Mouse (Mus musculus) MN1 (cell line): ENCODE measurements at regions not wholly inside any gene's neighbourhood (a gene's known extent, or its start where the extent isn't known, plus 50 kb on each side); places are given as distances from the start of the nearest gene placed in this dataset.

Experiments
- DNase-seq: peaks from one replicate; pipeline ENCODE4 v3.0.0-alpha.2; 2016; ENCODE audit warnings: low spot score

DNA sequence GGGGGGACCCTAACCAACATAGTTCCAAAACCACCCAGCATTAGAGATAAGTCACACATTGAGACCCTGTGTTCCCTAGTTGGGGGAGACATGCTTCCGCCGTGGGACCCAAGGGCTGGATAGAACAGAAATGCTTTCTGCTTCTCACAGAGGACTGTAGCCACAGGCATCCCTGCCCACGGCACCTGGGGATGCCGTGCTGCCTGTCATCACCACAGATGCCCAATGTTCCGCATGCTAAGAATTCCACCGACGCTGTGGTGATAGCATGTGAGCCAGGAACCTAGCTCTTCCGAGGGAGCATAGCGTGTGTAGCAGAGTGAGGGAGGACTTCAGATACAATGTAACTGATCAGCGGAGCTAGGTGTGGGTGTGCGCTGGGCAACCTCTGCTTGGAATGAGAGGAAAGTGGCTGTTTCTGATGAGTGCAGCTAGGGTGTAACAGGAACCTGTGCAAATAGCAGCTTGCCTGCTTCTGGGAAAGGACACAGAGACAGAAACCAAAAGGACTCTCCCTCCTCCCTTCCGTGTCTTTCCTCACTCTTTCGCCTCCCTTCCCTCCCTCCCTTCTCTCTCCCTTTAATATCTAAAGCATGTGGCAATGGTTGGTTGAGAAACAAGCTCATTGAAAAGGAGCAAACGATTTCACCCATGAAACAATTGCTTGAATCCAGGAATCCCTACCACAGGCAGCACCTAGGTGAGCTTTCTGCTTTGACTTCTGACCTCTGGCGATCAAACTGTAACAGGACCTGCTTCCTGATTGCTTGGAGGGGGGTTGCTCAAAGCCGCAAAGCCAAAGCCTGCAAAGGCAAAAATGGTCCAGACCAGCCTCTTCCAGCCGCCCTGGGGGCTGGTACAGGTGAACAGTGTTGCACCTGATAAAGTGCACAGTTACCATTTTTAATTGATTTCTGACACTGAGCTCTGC lies 102.3 kb downstream of the Gm26897 start:
- no peak for DNase-seq

- no peak for DNase-seq
Observed at GRCm38 (mm10) chr5:111836668-111837234, 103.0 kb downstream of the Gm26897 start.

- no peak for DNase-seq
Observed at GRCm38 (mm10) chr5:111842461-111842860, 108.7 kb downstream of the Gm26897 start.

- DNase-seq: no peak
Observed at GRCm38 (mm10) chr5:111843622-111844239, 110.0 kb downstream of the Gm26897 start.

DNA sequence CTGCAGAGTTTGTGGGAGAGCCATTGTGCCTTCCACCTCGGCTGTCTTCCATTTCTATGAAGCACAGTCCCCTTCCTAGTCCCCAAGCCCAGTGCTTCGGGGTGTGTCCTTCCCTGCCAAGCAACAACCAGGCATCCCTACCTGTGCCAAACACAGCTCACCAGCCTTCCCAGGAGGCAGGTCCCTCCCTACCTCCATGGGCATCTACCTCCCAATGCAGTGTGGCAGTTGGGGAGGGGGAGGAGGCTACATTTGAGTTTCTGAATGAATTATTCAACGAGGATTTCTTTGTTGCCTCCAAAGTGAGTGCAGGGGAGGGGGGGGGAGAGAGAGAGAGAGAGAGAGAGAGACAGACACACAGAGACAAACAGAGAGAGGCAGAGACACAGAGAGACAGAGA lies 110.8 kb downstream of the Gm26897 start:
- no peak for DNase-seq

GRCm38 (mm10) chr5:111848917-111849316 lies 115.2 kb downstream of the Gm26897 start:
- no peak for DNase-seq

DNA sequence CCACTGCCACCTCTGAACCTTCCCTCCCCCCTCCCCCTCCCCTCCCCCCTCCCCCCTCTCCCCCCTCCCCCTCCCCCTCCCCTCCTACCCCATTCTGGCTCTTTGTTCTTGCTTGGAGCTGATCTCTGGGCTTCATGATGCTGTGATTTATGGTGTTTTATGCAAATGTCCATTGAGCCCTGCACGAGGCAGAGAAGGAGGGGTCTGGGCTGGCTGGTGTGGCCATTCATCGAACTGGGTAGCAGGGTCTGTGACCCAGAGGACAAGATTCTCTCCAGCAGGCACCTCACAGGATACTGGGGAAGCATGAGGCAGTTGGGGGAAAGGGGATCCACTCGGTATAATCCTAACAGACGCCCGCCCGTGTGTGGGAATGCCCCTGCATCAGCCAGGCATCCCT lies 119.0 kb downstream of the Gm26897 start:
- no peak for DNase-seq

- DNase-seq: no peak
Observed at GRCm38 (mm10) chr5:111855366-111855765, 121.6 kb downstream of the Gm26897 start.

GRCm38 (mm10) chr5:111857200-111857599 lies 123.5 kb downstream of the Gm26897 start:
- DNase-seq: no peak

GRCm38 (mm10) chr5:111860436-111860835 lies 126.7 kb downstream of the Gm26897 start:
- no peak for DNase-seq

- DNase-seq: no peak
Observed at GRCm38 (mm10) chr5:111862331-111862730, 128.6 kb downstream of the Gm26897 start.

DNA sequence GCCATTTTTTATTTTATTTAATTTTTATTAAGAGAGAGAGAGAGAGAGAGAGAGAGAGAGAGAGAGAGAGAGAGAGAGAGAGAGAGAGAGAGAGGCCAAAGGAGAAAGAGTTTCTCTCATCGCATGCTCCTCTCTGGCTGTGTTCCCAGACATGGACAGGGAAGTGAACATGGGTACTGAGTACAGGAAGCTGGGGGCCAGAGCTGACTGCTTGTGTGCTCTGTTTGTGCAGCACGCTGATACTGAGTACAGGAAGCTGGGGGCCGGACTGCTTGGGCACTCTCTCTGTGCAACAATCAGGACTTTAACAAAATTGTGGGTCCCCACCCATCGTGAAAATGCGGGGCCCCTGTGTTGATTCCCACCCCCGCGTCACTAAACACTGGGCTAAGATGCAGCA lies 130.2 kb downstream of the Gm26897 start:
- no peak for DNase-seq

GRCm38 (mm10) chr5:111864606-111865005 lies 130.9 kb downstream of the Gm26897 start:
- DNase-seq: no peak

DNA sequence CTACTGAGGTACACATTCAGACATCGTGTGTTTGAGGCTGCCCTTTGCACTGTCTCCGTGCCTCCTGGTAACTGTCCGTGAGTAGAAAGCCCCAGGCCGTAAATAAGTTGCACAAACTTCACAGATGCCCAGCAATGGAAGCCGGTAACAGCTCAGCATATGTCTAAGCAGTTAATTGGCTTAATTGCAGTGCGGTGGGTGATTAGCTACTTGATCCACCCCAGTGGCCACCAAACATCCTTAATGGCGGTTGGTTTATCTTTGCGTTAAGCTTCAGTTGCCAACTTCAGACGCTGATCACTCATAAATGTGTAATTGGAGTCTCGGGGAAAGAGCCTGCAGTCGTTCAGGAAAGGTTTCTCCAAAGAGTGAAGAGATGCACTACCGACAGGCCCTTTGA lies 135.3 kb downstream of the Gm26897 start:
- no peak for DNase-seq

DNA sequence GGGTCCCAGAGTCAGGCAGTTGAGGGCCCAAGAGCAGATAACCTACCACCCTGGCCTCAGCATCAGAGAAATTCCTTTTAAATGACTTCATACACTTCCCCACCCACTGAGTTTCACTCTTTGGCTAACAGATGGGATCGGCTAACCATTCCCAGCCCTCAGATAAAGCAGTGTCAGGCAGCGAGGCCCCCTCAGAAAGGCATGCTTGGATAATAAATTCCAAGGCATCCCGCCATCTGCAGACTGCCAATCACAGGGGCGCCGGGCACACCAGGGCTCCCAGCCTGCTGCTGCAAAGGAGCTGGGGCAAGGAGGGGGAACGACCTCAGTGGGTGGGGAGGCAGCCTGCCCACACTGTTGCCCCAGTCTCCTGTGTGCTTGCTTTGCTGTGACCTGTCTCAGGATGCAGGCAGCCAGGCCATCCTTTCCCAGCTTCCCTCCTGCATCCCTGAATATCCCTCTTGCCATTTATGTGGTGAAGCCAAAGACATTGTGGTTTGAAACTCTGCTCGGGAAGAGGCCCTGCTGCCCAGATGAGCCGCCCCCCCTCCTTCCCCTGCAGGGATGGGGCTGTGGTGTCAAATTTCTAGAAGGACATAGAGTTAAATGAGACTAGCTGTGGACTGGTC lies 143.6 kb downstream of the Gm26897 start:
- DNase-seq: no peak

GRCm38 (mm10) chr5:111879044-111879443 lies 145.3 kb downstream of the Gm26897 start:
- DNase-seq: no peak

- DNase-seq: no peak
Observed at GRCm38 (mm10) chr5:111880268-111880667, 146.5 kb downstream of the Gm26897 start.

DNA sequence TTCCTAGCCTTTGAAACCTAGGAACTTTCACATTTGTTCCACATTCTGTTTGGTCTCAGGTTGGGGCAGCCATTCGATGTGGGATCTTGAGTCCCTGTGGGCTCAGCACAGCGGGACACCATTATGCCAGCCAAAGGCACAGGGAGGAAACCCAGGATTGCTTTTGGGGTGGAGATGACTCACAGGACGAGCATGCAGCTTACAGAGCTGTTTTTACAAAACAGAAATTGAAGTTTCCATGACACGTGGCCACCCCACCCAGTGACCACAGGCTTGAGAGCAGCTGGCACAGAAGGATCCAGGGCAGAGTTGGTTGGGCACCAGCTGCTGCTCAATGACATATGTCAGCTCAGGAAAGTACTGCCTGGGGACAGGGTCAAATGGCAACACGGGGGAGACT lies 147.8 kb downstream of the Gm26897 start:
- no peak for DNase-seq

- DNase-seq: no peak
Observed at GRCm38 (mm10) chr5:111887281-111887680, 153.6 kb downstream of the Gm26897 start.

DNA sequence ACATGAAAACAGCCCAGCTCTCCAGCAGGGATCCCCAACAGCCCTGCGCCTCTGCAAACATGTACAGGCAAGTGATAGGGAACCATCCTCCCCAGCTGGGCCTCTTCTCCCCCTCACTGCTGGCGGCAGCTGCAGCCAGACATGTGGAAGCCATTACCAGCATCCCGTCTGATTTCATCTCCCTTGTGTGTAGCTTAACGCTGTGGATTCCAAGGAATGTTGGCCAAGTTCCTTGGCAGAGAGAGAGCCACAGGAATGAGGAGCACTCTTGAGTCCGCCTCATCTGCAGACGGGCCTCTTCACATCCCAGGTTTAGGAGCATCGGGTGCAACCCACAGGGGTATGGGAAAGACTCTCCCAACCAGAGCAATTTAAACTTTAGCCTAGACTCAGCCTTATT lies 157.1 kb downstream of the Gm26897 start:
- DNase-seq: no peak

DNA sequence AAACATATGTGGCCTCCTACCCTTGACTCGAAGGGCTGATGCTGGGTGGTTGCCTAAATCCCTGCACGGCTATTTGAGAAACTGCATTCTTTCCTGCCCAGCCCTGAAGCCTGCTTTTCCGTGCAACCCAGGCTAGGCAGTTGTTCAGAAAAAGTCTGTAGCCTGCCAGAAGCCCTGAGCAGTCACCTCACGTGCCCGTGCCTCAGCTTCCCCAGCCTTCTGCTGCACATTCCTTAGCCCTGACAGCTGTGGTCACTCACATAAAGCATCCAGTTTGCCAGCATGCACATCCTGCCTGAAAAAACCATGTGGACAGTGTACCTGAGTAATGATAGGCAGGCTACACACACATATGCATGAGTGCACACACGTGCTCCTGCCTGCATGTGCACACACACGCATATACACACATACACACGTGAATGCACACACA lies 157.6 kb downstream of the Gm26897 start:
- no peak for DNase-seq

- DNase-seq: no peak
Observed at GRCm38 (mm10) chr5:111892956-111893355, 159.2 kb downstream of the Gm26897 start.

DNA sequence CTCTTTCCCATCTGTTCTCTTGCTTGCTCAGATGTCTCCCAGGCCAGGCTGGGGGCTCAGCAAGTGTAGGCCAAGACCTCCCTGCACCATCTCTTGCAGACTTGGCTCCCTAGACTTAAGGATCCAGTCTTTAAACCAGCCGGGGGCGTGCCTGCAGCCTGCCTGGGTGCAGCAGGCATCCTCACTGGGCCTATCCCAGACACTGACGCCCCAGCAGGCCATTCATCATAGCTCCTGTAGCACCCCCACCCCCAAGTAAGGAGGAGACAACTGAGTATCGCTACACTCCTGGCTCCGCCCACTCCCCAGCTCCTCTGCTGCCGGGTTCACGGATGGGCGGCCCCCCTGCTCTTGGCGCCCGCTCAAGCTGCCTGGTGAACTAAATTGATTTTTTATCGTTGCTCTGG lies 160.2 kb downstream of the Gm26897 start:
- DNase-seq: no peak
